Mouse (Mus musculus): ENCODE results near the gene Chn1.

- TF ChIP-seq CTCF (IDR thresholded peaks at IDR 0.05; ENCODE audit: low read depth, low read length) (no peak), GATA2 (IDR thresholded peaks at IDR 0.05; ENCODE audit: borderline replicate concordance, low read depth, low read length) (no peak), POLR2AphosphoS5 (IDR thresholded peaks at IDR 0.05; ENCODE audit: insufficient replicate concordance, low read depth, low read length) (no peak)
These were observed 23.6 kb upstream of the Chn1 start for GRCm38 (mm10) chr2:73798786-73799185.
